Mouse (Mus musculus) testis, adult 2 months (tissue): ENCODE measurements around the gene Hoxc4.

Experiments used
- CTCF ChIP-seq: fragments of 200-500 bp; IDR thresholded peaks from 2 replicates; pipeline ENCODE4 v1.5.1; 2012; ENCODE audit warnings: low read depth, mild to moderate bottlenecking, inconsistent platforms, low read length, moderate library complexity; ENCODE audit not compliant: control insufficient read depth, insufficient read depth, insufficient replicate concordance
- POLR2A ChIP-seq: fragments of 200-500 bp; IDR thresholded peaks from 2 replicates; pipeline ENCODE4 v1.6.1; 2012; ENCODE audit warnings: low read depth, mild to moderate bottlenecking, inconsistent platforms, low read length, moderate library complexity; ENCODE audit not compliant: control insufficient read depth

DNA sequence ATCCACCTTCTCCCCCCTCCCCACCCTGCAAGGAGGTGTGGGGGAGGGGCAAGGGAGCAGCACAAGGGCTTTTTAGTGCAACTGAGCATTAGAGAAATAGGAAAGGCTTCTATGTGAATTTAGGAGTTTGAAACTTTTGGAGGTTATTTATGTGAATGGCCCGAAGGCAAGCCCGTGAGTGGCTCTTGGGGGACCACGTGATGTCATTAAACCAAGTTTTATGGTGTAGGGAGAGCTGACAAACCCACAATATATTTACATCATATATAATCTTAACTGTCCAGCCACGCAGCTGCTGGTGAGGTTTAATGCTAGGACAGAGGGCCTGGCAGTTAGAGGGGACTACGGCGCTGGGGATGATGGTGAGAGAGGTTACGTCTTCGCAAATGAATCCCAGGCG is at the start of gene Hoxc4:
- TF ChIP-seq POLR2A (no peak), CTCF (no peak)
